Mouse (Mus musculus): ENCODE data around the gene Polr3f.

The Polr3f gene

GRCm38 (mm10) chr2:144526981-144527820, at the start of gene Polr3f, which contains the start of gene Dzank1:
Gene Polr3f (plus strand): TSS chr2:144527718.
Gene Dzank1 (minus strand): TSS chr2:144527414.
- DNase-seq = peak; percentile 96 to 97

- DNase-seq = no peak
Measured at GRCm38 (mm10) chr2:144479421-144479820, 48.1 kb upstream of the Polr3f start.

GRCm38 (mm10) chr2:144484084-144484483, 43.4 kb upstream of the Polr3f start:
- no peak for DNase-seq

- DNase-seq = no peak
Measured at GRCm38 (mm10) chr2:144485439-144485838, 42.1 kb upstream of the Polr3f start.

GRCm38 (mm10) chr2:144487476-144487875, 40.0 kb upstream of the Polr3f start:
- DNase-seq = no peak

GRCm38 (mm10) chr2:144489342-144489741, 38.2 kb upstream of the Polr3f start:
- no peak for DNase-seq

GRCm38 (mm10) chr2:144502134-144502533, 25.4 kb upstream of the Polr3f start:
- peak; percentile 21 to 30 for DNase-seq

GRCm38 (mm10) chr2:144514619-144515018, 12.9 kb upstream of the Polr3f start:
- no peak for DNase-seq

GRCm38 (mm10) chr2:144519772-144520171, 7.7 kb upstream of the Polr3f start:
- no peak for DNase-seq

GRCm38 (mm10) chr2:144525856-144526255, 1.7 kb upstream of the Polr3f start:
- DNase-seq = peak in 1 of 2 experiments; percentile 36

GRCm38 (mm10) chr2:144527821-144528174, 280 bp downstream of the Polr3f start:
- no peak for DNase-seq

GRCm38 (mm10) chr2:144537123-144537522, 9.6 kb downstream of the Polr3f start:
- no peak for DNase-seq

- no peak for DNase-seq
Measured at GRCm38 (mm10) chr2:144541246-144541645, 13.7 kb downstream of the Polr3f start.

- DNase-seq = no peak
Measured at GRCm38 (mm10) chr2:144543670-144544069, 16.2 kb downstream of the Polr3f start.

- DNase-seq = no peak
Measured at GRCm38 (mm10) chr2:144544630-144545029, 17.1 kb downstream of the Polr3f start.

GRCm38 (mm10) chr2:144545061-144545460, 17.5 kb downstream of the Polr3f start:
- DNase-seq = no peak

- DNase-seq = no peak
Measured at GRCm38 (mm10) chr2:144545481-144545880, 18.0 kb downstream of the Polr3f start.

GRCm38 (mm10) chr2:144547559-144547958, 20.0 kb downstream of the Polr3f start:
- no peak for DNase-seq

GRCm38 (mm10) chr2:144550529-144550928, 23.0 kb downstream of the Polr3f start, which contains the start of gene Rbbp9:
Gene Rbbp9 (minus strand): TSS chr2:144550869.
- peak; percentile 70 to 75 for DNase-seq

- DNase-seq = no peak
Measured at GRCm38 (mm10) chr2:144553905-144554304, 26.4 kb downstream of the Polr3f start.

GRCm38 (mm10) chr2:144555286-144555819, 27.8 kb downstream of the Polr3f start:
- DNase-seq = no peak

GRCm38 (mm10) chr2:144555820-144556552, 28.5 kb downstream of the Polr3f start, which contains the start of gene Sec23b:
Gene Sec23b (plus strand): TSS chr2:144556229.
- peak; percentile 96 to 98 for DNase-seq

- DNase-seq = no peak
Measured at GRCm38 (mm10) chr2:144588723-144589122, 61.2 kb downstream of the Polr3f start.
